Mouse (Mus musculus) ES-E14 (cell line): ENCODE data around the gene Edn2. TPM values are rescaled to one million over a fixed set of nuclear protein-coding genes. Genes with fewer than 3 reads are reported as not detected.

Experiments used
- DNase-seq: peaks from one replicate; pipeline ENCODE4 v3.0.0-alpha.2; 2013; ENCODE audit warnings: low read depth, low spot score
- H3K27ac ChIP-seq: 2 replicates; pipeline ENCODE4 v1.5.1; 2012; ENCODE audit warnings: low read depth, mild to moderate bottlenecking, low read length, moderate library complexity, mixed read lengths; ENCODE audit not compliant: poor library complexity, insufficient read depth, severe bottlenecking
- H3K36me3 ChIP-seq: 2 replicates; pipeline ENCODE4 v1.6.1; 2012; ENCODE audit warnings: mild to moderate bottlenecking, low read length, moderate library complexity, mixed read lengths; ENCODE audit not compliant: control insufficient read depth, poor library complexity, insufficient read depth, severe bottlenecking
- H3K4me1 ChIP-seq, 2 experiments: fragments of 150-350 bp in 1 of 2; sonication (generic) in 1 of 2; 2 replicates each; pipeline ENCODE4 v1.6.1; 2012; ENCODE audit warnings: low read length in 2 of 2, mild to moderate bottlenecking in 1 of 2, mixed read lengths in 1 of 2; ENCODE audit not compliant: control insufficient read depth in 2 of 2, insufficient read depth in 2 of 2, poor library complexity in 1 of 2
- H3K4me3 ChIP-seq, 2 experiments: fragments of 150-350 bp in 1 of 2; sonication (generic) in 1 of 2; 2 replicates each; pipeline ENCODE4 v1.5.1; 2012; ENCODE audit warnings: low read length in 2 of 2, low read depth in 1 of 2, mild to moderate bottlenecking in 1 of 2, mixed read lengths in 1 of 2; ENCODE audit not compliant: insufficient read depth in 1 of 2, poor library complexity in 1 of 2, severe bottlenecking in 1 of 2
- H3K9ac ChIP-seq: 2 replicates; pipeline ENCODE4 v1.6.1; 2012; ENCODE audit warnings: low read depth, mild to moderate bottlenecking, low read length, mixed read lengths; ENCODE audit not compliant: poor library complexity, insufficient read depth, severe bottlenecking
- H3K9me3 ChIP-seq: fragments of 150-350 bp; sonication (generic); 2 replicates; pipeline ENCODE4 v1.6.1; 2012; ENCODE audit warnings: low read depth, mild to moderate bottlenecking, low read length; ENCODE audit not compliant: control insufficient read depth, insufficient read depth
- CHD2 ChIP-seq: IDR thresholded peaks from 2 replicates; pipeline ENCODE4 v1.6.1; 2014; ENCODE audit warnings: mild to moderate bottlenecking, low read depth, low read length, inconsistent platforms
- HCFC1 ChIP-seq: IDR thresholded peaks from 2 replicates; pipeline ENCODE4 v1.6.1; 2012; ENCODE audit warnings: low read length, inconsistent platforms, borderline replicate concordance; ENCODE audit not compliant: insufficient read depth
- MAFK ChIP-seq: IDR thresholded peaks from 2 replicates; pipeline ENCODE4 v1.6.1; 2014; ENCODE audit warnings: mild to moderate bottlenecking, low read depth, low read length, inconsistent platforms; ENCODE audit not compliant: insufficient read depth
- ZC3H11A ChIP-seq: IDR thresholded peaks from 2 replicates; pipeline ENCODE4 v1.6.1; 2012; ENCODE audit warnings: low read depth, mild to moderate bottlenecking, inconsistent platforms, low read length, borderline replicate concordance
- ZNF384 ChIP-seq: IDR thresholded peaks from 2 replicates; pipeline ENCODE4 v1.6.1; 2012; ENCODE audit warnings: low read depth, low read length, inconsistent platforms
- in situ Hi-C, 2 experiments: fragments of 600-800 bp; cut with MboI; formaldehyde crosslinking; loops; one replicate each; pipeline ENCODE4 v1.15.1; 2025; ENCODE audit warnings: low sequenced_read_pairs in 2 of 2, inconsistent platforms in 1 of 2; ENCODE audit not compliant: unreplicated experiment in 2 of 2
- total RNA-seq: library from RNA; depleted of rRNA; stranded (reverse); fragments of 300-350 nt; gene quantifications from 2 replicates; pipeline ENCODE4 v1.2.3, GENCODE M21; 2012

The Edn2 gene
- total RNA-seq, 1 experiment, result 0.62 TPM

- no peak for DNase-seq
- Histone ChIP-seq H3K4me1 (peaks cover 0 to 6% of the 10 kb centered on the region in 2 experiments; a peak in 1 of 4 replicates), H3K27ac (no peak overlapping the region), H3K4me3 (no peak overlapping the region), H3K9me3 (no peaks in the 10 kb centered on the region), H3K36me3 (no peaks in the 10 kb centered on the region), H3K9ac (no peak overlapping the region)
- in situ Hi-C loops, result no loop called here
- TF ChIP-seq ZNF384, result no peak
- no peak for TF ChIP-seq CHD2
- TF ChIP-seq HCFC1, result no peak
- no peak for TF ChIP-seq MAFK
- TF ChIP-seq ZC3H11A, result no peak
Observed at GRCm38 (mm10) chr4:120199184-120199885, 38.3 kb downstream of the Edn2 start.

DNA sequence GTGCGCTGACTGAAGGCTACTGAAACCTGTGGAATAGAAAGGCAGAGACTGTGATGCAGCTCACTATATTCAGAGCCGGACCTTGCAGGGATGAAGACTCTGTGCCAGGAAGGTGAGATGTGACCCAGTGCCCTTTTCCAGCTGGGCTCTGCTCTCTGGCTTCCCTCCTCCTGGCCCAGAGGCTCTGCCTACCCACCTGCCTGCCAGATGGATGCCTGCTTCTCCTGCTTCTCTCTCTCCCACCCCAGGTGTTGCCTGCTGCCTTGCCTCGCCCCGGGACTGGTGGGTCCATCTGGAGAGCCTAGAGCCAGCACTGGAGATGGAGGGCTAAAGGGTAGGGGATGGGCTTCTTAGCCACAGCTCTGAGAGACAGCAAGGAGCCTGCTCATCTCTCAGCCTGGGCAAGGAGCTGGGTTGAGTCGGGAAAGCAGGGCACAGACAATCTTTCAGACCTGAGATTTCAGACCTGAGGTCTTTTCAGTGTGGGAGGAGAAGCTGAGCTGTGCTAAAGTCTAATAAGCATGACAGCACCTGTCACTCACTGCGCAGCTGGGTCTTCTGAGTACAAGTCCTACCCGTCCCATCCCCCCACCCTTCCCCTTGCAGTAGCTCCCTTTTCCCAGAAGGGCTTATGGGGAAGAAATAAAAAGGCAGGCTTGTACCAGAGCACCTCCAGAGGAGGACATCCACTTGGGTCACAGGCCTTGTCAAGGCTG lies 39.7 kb downstream of the Edn2 start:
- in situ Hi-C loops, result no loop called here
- no peak for DNase-seq
- Histone ChIP-seq H3K36me3 (no peaks in the 10 kb centered on the region), H3K9me3 (no peaks in the 10 kb centered on the region), H3K4me3 (no peak overlapping the region), H3K4me1 (peaks cover 0 to 6% of the 10 kb centered on the region in 2 experiments; a peak in 1 of 4 replicates), H3K27ac (no peak overlapping the region), H3K9ac (no peak overlapping the region)
- TF ChIP-seq HCFC1, result no peak
- TF ChIP-seq ZNF384, result no peak
- no peak for TF ChIP-seq MAFK
- TF ChIP-seq CHD2, result no peak
- no peak for TF ChIP-seq ZC3H11A

GRCm38 (mm10) chr4:120204357-120204942 lies 43.4 kb downstream of the Edn2 start:
- DNase-seq, result no peak
- in situ Hi-C loops, result no loop called here

GRCm38 (mm10) chr4:120206471-120206891 lies 45.5 kb downstream of the Edn2 start:
- Histone ChIP-seq H3K9me3 (no peaks in the 10 kb centered on the region), H3K9ac (no peak overlapping the region), H3K4me3 (no peak overlapping the region), H3K36me3 (no peaks in the 10 kb centered on the region), H3K27ac (no peak overlapping the region), H3K4me1 (no peaks in the 10 kb centered on the region)
- DNase-seq, result no peak
- in situ Hi-C loops, result no loop called here
- TF ChIP-seq ZNF384 (no peak), MAFK (no peak), ZC3H11A (no peak), CHD2 (no peak), HCFC1 (no peak)

More at GRCm38 (mm10) chr4:120204357-120204942, 43.4 kb downstream of the Edn2 start:
- no peaks in the 10 kb centered on the region for H3K9me3 ChIP-seq
- peaks cover 0 to under 1% of the 10 kb centered on the region in 2 experiments; a peak in 1 of 4 replicates for H3K4me1 ChIP-seq
- H3K36me3 ChIP-seq, result no peaks in the 10 kb centered on the region
- no peak overlapping the region for H3K9ac ChIP-seq
- no peak overlapping the region for H3K27ac ChIP-seq
- H3K4me3 ChIP-seq, result no peak overlapping the region
- TF ChIP-seq MAFK (no peak), CHD2 (no peak), ZC3H11A (no peak), ZNF384 (no peak), HCFC1 (no peak)
